Mouse (Mus musculus) kidney, postnatal 25 days (tissue): ENCODE data around the gene Saa3.
"Not testable (repeated sequence)": the region's sequence is repeated elsewhere in the genome, so short reads cannot be mapped to it uniquely, and the experiment has no call there.

Source experiments
- DNase-seq, 2 experiments: peaks; one replicate each; pipeline ENCODE4 v3.0.0; 2021; ENCODE audit warnings: mixed read lengths in 2 of 2

The Saa3 gene

DNA sequence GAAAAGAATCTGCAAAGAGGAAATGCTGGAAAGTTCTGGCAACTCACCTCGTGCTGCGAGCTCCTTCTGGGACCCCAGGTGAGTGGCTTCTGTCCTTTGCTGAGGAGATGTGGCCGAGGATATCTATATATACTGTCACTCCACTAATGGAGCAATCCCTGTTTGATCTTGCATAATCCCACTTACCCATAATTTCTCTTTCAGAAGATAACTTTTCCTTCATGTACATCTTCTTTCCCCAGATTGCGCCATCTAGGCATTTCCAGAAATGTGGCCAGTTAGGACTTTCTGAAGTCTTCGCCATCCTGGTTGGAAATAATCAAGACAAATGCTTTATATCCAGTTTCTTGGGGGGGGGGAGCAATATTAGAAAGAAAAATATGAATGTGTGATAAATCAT is at the start of gene Saa3:
Gene Saa3, minus strand, starts transcription at position 101 of the 400 bp plus-strand sequence.
- no peak for DNase-seq

DNA sequence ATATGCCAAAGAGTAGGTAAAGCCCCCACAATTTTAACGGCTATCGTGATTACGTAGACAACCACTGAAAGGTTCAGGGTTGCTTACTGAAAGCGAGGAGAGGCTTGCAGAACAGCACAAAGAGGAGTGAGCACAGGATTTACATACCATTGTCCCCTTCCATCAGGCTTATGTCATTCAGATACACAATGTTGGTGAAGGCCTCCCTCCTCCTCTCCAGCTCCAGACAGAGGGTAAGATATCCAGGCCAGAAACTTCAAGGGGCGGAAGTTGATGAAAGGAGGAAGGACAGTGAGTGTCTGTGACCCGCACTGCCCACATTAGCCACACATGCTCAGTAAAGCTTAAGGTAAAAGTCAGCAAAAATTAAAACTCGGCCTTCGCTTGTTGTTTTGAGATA is 49.2 kb upstream of the Saa3 start:
- DNase-seq: no peak

DNA sequence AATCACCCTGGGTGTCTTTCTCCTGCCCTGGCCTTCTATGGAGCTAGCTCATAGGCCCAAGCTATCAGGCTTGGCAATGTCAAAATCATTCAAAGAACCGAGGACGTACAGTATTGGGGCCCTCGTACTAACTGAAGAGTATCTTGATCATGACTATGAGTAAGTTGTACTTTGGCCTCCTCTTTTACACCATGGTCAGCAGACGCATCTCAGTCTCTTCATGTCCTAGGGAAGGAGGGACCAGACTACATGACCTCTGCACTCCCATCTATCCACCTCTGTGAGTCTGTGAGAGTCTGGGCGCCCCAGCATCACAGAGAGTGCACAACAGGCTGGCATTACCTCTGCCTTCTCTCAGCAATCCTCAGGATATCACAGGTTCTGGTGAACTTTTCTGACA is 47.1 kb upstream of the Saa3 start:
- DNase-seq: no peak

DNA sequence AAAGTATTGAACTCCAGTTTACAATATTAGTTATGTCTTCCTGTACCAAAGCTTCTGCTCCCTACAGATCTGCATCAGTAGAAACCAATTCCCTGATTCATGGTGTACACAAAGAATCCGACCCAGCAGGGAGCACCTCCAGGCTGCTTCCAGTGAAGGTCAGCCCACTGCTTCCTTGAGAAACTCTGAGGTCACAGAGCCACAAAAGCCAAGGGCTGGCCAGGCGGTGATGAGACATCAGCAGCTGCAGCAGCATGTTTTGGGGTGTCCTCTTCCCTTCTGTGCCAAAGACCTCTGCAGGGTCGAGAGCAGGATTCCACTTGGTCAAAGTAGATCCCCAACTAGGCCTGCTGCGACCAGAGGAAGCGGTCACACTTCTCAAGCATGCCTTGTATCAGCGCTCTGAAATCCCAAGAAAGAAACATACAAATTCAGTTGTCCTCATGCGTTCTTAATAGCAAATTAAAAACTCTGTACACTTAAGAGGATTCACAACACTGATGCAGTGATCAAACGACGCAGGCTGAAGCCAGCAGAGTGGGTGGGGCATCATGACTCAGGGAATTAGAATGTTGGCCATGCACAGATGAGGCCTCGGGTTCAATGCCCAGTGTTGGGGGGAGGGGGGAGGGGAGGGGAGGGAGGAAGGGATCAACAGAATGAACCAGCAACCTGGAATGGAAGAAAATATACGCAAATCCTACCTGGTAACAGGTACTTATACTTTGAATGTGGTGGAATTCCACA is 45.7 kb upstream of the Saa3 start:
- no peak for DNase-seq

DNA sequence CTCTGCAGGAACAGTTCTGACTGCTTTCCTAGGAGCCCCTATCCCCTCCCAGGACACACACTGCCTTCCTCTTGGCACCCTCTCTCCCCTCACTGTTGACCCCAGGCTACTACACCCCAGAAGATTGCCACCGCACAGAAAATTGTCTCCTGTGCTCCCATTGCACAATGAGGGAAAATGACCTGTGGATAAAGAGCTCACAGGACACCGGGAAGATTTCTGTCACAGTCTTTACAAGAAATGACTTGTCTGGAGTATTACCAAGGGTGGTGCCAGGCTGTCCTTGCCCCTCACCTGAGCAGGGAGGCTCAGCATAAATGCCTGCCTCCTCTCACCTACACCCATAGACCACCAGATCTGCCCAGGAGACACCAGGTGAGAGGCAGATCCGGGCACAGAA is 36.0 kb upstream of the Saa3 start, which contains the start of gene Saa2:
Gene Saa2, plus strand, starts transcription at position 301 of the 400 bp plus-strand sequence.
- DNase-seq: no peak

DNA sequence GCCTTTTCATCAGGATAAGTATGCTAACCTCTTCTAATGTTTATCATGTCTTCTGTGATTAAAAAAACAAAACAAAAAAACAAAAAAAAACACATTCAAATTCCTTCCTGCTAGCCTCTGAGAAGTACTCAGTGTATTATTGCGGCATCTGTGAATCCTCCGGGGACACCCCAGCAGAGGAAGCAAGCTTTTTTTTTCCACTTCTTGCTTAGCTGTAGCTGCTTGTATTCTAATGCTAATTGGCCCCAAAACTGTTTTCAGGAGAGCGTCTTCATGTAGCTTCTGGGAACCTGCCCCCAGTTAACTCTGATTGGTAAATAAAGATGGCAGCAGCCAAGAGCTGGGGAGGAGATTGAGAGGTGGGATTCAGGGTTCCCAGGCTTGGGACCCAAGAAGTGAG is 33.0 kb upstream of the Saa3 start:
- no peak for DNase-seq

DNA sequence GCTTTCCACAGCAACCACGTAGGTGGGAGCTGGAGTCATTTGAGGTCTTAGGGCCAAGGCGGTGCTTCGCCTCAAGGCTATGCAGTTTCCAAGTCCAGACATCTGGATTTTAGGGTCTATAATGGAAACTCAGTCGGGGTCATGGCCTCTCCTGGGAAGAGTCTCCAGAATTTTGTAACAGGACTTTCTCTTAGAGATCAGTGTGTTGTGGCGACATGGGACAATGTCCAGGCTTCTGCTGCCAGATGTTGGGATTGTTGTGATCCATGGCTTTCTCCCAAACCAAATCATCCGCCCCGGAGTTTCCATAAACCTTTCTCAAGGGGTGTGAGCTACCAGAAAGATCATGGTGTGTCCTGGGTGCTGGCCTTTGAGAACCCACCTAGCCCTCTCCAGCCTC is 30.9 kb upstream of the Saa3 start:
- DNase-seq: no peak

DNA sequence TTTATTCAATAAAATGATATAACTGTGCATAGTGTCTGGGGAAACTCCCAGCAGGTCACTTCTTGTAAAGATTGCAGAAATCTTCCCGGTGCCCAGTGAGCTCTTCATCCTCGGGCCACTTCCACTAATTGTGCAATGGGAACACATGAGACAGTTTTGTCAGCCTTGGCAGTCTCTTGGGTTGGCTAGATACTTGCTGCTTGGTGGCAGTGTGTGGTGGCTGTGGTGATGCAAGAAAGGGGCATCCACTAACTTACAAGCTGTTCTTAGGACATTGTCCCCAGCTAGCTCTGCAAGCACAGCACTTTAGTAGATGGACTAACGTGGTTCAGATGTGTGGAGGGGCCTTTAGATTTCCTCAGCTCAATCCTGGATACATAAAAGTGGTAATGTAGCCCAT is 30.3 kb upstream of the Saa3 start:
- no peak for DNase-seq

DNA sequence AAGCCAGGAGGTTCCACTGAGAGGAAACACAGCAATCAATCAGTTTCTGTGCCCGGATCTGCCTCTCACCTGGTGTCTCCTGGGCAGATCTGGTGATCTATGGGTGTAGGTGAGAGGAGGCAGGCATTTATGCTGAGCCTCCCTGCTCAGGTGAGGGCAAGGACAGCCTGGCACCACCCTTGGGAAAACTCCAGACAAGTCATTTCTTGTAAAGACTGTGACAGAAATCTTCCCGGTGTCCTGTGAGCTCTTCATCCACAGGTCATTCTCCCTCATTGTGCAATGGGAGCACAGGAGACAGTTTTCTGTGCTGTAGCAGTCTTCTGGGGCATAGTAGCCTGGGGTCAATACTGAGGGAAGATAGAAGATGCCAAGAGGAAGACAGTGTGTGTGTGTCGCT is 27.4 kb upstream of the Saa3 start, which contains the start of gene Saa1:
Gene Saa1, minus strand, starts transcription at position 101 of the 400 bp plus-strand sequence.
- not testable (repeated sequence) for DNase-seq

DNA sequence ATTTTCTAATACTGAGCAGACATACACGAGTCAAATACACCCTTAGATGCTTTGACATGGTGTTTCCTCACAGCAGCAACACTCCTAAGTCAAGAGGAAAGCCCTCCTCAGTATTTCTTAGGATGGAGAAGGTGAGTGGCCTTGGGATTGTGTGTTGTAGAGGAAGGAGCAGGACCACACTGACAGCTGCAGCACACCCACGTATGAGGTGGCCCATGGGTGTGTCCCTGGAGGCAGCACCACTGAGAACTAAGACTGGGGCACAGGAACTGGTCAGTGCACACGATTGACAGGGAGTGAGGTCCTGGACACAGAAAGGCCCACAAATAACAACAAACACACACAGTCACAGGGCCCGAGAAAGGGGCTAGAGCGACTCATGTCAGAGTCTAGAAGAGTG is 24.5 kb upstream of the Saa3 start:
- DNase-seq: not testable (repeated sequence)

DNA sequence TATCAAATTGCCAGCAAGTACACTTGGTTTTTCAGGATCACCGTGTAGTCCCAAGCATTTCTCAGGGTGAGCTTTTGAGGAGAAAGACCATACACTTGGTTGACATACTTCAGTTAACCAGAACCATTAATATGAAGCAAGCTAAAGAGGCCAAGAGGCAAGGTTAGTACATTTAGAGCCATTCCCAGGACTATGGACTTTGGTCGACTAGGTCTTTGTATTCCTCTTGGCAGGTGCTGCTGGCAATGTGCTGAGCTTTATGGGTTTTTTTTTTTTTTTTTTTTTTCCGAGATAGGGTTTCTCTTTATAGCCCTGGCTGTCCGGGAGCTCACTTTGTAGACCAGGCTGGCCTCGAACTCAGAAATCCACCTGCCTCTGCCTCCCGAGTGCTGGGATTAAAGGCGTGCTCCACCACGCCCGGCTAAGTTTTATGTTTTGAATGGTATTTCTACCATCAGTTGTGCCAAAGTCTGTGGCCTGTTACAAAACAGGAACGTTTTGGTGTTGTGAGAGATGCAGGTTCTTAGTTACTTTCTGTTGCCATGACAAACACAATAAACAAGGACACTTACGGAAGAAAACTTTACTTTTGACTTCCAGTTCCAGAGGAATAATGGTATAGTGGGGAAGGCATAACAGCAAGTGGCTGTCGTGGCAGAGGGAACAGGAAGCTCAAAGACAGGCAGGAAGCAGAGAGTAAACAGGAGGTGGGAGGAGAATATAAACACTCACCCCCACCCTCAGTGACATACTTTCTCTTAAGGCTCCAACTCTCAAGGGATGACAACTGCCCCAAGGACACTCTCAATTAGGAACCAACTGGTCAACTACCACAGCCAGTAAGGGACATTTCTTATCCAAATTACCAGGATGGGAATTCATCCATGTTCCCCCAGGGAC is 23.3 kb upstream of the Saa3 start:
- peak; percentile 48 to 49 for DNase-seq

DNA sequence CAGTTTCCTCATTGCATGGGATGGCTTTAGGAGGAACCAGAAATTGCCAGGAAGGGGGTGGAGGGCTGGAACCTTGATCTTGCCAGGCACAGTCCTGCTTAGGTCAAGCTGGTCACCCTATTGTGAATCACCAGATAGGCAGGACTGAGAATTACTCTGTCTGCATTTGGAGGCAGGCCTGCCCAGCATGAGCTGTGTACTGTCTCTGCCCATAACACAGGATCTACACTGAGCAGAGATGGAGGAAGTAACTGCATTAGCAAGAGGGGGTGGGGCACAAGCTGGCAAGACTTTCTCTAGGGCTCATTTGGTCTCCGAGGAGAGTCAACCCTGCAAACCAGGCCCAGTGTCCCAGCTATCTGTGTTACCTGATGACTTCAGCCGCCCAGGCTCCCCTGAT is 19.5 kb upstream of the Saa3 start:
- no peak for DNase-seq

DNA sequence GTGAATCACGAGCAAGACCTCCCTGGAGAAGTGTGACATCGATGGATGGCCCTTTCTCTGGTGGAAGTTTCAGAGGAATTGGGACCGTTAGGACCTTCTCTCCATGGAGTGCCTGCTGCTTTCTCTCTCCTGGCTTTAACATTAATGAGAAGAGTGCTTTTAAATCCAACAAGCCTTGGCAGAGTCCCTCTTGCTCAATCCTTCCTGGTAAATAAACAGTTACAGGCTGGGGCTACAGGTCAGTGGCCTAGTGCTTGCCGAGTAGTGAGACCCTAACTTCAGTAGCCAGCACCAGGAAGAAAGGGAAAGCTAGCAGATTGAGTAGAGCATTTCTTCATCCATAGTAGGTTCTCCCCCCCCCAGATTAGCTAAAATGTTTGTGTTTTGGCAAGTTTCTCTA is 17.0 kb upstream of the Saa3 start, which contains the start of gene Saa4:
Gene Saa4, minus strand, starts transcription at position 146 of the 400 bp plus-strand sequence.
- DNase-seq: no peak

DNA sequence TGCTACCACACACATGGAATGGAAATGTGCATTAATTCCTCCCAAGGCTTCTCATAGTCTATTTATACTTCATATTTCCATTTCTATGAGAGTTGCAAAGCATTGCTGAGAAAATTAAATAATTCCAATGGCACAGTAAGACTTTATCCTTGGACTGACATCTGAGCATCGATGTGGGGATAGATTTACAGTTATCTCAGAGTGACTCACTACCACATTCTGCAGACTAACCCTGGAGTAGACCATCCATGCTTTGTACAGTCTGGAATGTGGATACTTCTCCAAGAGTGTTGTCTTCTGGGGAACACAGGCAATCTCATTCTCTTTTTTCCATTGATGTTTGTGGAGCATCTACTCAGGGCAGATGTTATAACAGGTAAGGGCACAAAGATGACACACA is 12.1 kb upstream of the Saa3 start:
- no peak for DNase-seq

DNA sequence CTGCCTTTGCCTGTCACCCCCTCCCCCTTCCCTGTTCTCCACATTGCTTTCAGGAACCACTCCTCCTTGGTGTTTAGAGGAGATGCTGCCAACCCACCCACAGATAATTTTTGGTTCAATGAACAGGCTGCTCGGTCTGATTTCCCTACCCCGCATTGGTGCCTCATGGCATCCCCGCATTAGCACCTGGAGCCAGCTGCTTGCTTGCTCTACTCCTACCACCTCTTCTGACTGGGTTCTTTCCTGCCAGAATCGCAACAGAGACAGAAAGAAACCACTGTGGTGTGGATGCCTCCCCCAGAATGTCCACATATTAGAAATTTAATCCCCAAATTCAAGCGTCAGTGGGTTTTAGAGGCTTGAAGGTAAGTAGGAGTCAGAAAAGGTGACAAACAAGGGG is 8.9 kb upstream of the Saa3 start:
- DNase-seq: no peak

DNA sequence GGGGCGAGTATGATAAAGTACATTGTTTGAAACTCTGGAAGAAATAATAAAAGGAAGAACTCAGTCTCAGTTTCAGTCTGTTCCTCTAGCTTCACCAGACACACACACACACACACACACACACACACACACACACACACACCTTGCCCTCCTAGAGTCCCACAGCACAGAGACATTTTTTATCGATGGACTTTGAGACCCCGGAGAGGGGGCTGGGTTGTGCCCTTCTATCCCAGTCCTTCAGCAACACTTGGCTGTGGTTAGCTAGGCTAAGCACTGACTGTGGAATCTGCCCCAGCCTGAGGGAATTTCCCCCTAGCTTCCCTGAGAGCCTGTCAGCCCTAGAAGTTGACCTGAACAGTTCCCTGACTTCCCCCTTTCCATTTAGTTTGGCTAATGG is 8.3 kb upstream of the Saa3 start:
- DNase-seq: peak; percentile 35 to 78

DNA sequence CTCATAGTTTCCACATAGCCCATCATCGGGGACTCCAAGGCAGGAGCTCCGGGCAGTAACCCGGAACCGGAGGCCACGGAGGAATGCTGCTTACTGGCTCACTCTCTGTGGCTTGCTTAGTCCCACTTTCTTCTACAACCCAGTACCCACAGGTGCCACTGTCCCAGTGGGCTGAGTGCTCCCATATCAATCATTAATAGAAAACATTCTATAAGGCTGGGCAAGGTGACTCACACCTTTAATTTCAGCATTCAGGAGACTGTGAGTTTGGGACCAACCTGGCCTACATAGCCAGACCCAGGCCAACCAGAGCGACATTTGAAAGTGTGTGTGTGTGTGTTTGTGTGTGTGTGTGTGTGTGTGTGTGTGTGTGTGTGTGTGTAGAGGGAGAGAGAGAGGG is 7.9 kb upstream of the Saa3 start:
- DNase-seq: no peak

DNA sequence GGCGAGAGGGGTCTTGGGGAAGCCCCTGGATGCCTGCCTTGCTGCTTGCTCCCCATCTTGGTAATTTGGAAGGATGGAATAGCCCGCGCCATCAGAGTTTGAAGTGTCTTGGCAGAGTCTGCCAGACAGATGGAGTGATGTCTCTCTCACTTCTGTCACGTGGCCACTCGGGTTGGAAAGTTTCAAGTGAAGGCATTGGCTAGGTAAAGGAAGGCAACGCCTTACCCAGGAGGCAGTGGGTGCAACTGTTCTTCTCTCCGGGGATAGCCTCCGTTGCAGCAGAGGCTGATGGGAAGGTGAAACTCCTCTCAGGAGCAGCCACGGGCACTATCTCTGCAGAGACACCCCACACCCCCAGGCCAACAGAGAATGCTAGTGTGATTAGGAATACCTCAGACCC is 5.0 kb upstream of the Saa3 start:
- DNase-seq: no peak

DNA sequence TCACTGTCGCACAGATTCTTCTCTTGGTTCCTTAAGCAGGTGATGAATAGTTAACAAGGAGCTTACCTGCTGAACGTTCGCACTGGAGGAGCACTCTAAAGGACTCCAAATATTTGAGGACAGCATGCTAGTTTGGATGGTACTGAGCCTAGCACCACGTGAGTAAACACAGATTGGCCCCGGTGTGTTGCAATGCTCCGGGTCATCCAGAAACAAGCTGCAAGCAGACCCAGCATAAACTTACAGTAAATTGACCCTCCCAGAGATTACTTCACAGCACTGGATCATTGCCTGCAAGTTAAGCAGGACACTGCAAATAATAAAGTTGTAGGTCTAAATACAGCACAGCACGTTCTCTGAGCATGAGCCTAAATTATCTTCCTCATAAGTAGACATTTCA is 4.0 kb upstream of the Saa3 start:
- peak; percentile 10 to 65 for DNase-seq

DNA sequence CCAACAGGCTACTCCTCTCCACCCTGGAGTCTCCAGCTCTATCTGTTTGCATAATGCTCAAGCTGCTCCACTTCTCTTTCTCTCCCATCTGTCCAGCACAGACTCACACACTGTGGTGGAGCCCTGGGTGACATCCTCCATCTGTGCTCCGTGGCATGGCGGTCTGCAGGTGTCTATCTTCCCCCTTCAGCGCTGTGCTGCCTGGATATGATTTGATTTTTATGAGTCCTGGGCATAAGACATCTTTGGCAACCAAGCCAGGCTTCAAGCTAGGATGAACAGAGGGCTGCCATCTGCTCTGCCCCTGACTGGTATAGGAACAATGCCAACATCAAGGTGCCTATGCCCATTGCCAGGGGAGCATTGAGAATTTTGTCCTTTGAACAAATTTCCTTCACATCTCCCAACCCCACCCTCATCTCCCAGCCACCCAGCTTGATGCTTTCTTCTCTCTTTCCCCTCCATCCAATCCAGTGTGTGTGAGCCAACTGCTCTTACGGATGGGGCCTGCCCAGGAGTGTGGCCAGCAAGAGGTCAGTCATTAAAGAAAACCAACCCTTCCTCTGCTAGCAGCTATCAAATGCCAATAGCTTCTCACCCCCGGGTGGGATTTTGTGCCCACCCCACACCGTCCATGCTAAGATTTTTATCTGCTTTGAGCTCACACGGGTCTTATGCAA is 3.2 kb upstream of the Saa3 start:
- DNase-seq: no peak

DNA sequence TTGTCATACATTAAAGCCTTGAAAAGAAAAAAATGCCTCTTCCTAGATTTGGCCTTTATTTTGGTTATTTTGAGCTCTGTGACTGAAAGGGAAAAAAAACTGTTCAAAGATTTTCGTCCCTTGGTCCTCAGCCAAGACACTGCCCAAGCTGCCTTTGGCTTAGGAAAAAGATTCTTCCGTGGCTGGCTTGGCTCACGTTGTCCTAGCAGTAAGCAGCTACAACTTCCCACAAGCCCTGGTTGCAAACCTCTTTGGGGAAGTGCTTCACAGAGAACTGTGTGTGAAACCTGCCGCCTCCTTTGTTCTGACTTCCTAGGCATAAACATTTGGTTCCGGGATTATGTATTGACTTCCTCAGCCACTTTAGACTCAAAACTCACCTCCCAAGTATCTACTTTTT is 1.4 kb upstream of the Saa3 start:
- peak; percentile 36 to 57 for DNase-seq

DNA sequence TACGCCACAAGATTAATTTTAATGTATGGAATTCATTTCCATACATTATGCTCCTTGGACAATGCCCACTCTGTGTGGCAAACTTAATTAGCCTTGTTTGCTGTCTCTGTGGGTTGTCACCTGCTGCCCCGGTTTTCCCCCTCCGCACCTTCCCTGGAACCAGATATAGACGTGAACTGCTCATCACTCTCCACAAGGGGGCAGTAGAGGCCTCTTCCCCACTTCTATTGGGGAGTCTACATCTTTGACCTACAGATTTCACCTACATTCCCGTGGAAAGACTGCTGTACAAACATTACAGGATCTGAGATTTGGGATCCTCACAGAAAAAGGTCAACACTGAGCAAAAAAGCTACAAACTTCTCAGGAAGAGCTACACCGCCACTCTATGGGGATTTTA is 982 bp downstream of the Saa3 start:
- peak; percentile 60 to 67 for DNase-seq

DNA sequence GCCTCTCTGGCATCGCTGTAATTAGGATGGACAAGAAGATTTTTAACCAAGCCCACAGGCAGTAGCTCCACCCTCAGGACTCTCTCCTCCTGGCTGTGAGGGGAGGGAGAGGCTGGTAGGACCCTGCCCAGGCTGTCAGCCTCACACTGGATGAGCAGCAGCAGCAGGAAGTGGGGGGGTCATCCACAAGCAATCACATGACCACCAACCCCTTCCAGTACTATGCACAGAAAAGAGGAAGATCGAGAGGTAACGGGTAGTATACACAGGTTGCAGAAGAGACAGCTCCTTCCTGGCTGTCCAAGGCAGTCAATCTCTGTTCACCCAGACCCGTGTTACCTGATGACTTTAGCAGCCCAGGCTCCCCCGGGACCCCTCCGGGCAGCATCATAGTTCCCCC is 3.2 kb downstream of the Saa3 start:
- DNase-seq: no peak
